Mouse (Mus musculus): ENCODE measurements around the gene Gab1.

DNA sequence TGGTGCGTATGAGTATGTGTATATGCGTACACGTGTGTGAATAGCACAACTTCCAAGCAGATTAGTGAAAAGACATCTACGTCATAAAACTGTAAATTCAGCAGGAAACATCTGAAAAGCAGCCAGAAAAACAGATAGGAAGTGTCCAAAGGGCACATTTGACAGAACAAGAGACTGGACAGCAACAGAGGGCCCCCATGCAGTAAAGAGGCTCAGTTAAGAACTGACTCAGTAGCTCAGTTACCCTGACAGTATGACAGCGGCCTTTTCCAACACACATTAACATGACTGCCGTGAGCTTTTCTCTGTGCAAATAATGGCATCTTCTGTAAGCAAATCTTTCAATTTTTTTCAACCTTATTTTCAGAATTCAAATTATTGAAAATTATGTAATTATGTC, 111.9 kb downstream of the Gab1 start:
- TF ChIP-seq NANOG (IDR thresholded peaks at IDR 0.05; ENCODE audit: borderline replicate concordance, low read length) (no peak), CTCF (conservative IDR thresholded peaks at IDR 0.05; ENCODE audit: low read length) (no peak)

All from E14TG2a.4 (cell line).